Mouse (Mus musculus) layer of hippocampus, postnatal 14 days (tissue): ENCODE data around the gene Zfp692. TPM values are rescaled to one million over a fixed set of nuclear protein-coding genes. Genes with fewer than 3 reads are reported as not detected.
"Not testable (repeated sequence)": the region's sequence is repeated elsewhere in the genome, so short reads cannot be mapped to it uniquely, and the experiment has no call there.

ENCODE experiments used
- DNase-seq, 2 experiments: peaks; one replicate each; pipeline ENCODE4 v3.0.0; 2021 to 2022; ENCODE audit warnings: low spot score in 2 of 2, mixed read lengths in 1 of 2
- long read RNA-seq, 2 experiments: library from polyadenylated mRNA; stranded (forward); transcript quantifications; one replicate each; pipeline ENCODE4 v2.0.0; 2021
- total RNA-seq, 2 experiments: library from RNA; stranded (reverse); gene quantifications; 2 replicates each; pipeline ENCODE4 v1.2.3; 2021

Zfp692 gene
- total RNA-seq, result 10 to 100 TPM; 20.1 to 20.2 TPM
- long read RNA-seq, experiment 1, partial matches to known transcripts, result 3 of 28 reads
- long read RNA-seq, experiment 1, other reads (novel, unspliced or antisense), result 21 of 28 reads
- long read RNA-seq, experiment 2, transcript Zfp692-201 (12 exons, 1,860 nt), result major isoform, 8 of 45 reads
- long read RNA-seq, experiment 2, partial matches to known transcripts, result 6 of 45 reads
- long read RNA-seq, experiment 2, other reads (novel, unspliced or antisense), result 30 of 45 reads

DNA sequence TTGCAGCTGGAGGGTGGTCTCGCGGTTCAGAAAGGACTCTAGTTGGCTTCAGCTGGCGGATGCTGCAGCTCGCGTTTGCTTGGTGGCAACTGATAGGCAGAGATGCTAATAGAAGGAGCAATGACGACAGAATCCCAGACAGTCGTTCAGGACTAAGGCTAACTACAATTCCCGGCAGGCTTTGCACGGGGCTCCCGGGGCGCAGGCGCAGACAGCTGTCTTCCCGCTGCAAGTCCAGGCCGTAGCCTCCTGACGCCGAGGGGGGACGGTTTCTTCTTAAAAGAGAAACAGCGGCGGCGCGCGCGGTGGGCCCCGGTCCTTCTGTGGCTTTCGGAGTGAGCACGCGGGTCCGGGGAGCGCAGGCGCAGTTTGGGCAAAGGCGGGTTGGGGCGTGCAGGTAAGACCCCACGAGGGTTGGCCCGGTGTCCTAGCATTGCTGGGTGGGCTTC is at the start of gene Zfp692:
TSS of gene Zfp692 (plus strand) at position 210 of the 449 bp plus-strand sequence.
- DNase-seq, result peak; percentile 94 to 98

DNA sequence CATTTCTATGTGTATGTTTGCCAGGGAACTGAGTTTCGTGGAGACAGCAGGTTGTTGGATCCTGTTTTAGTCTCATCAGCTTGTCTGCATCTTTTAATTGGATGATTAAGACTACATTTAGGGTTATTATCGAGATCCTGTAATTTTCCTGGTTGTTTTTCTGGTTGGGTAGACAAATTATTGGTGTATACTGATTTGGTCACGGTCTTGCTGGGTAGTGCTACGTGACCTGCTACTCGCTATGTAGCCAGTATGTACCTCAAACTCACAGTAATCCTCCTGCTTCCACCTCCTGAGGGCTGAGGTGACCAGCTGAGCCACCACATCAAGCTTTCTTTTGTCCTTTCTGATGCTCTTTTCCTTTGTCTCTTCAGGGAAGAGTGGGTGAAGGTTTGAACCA is 49.1 kb upstream of the Zfp692 start:
- no peak for DNase-seq

DNA sequence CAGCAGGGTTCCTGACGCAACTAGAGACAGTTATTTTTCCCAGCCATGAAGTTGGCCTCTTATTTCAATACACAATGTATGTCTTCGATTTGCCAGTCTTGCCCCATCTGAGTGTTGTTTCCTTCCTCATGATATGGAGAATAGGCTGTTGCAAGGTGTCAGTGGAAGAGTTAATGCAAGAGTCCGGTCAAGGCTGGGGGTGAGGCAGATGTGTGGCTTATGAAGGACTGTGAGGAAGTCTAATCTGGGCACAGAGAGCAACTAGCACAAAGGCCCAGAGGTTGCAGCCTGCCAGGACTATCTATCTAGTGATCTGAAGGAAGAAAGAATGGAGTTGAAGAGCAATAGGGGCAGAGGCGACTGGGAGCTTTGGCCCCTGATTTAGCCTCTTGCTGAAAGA is 46.7 kb upstream of the Zfp692 start:
- no peak for DNase-seq

DNA sequence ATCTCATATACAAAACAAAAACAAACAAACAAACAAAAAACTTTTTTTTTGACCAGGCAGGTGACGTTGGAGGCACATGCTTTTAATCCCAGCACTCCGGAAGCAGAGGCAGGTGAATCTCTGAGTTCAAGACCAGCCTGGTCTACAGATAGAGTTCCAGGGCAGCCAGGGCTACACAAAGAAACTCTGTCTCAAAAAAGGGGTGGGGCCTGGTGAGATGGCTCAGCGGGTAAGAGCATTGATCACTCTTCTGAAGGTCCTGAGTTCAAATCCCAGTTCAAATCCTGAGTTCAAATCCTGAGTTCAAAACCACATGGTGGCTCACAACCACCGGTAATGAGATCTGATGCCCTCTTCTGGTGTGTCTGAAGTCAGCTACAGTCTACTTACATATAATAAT is 45.0 kb upstream of the Zfp692 start:
- no peak for DNase-seq

DNA sequence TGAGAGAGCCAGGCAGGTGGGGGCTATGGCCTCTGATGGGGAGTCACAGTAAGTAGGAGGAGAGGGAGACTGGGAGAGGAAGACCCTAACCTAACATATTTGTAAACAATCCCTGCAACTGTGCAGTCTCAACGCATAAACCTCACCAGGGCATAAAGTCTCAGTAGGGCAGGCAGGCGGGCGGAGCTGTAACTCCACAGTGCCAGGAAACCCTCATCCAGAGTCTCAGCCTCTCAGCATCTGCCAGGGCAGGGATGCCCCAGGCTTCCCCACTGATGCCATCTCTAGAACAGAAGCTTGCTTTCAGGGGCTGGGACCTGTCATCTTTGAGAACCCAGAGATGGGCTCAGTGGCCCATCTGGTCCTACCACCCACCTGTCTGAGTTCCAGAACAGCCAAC is 44.5 kb upstream of the Zfp692 start:
- no peak for DNase-seq

DNA sequence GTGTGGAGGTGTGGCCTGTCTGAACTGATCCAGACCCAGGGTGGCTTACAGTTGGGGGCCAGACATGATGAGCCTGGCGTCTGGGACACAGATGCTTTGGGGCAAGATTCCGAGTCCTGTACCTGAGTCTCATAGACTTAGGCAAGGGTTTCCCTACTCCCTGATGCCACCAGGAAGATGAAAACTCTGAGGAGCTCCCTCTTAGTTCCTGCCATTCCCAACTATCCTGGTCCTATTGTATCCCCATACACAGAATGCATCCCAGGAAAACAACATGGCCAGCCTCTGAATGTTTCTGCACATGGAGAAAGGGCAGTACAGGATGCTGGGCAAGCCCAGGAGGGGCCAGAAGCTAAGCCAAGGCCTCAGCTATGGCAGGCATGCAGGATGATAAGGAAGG is 43.4 kb upstream of the Zfp692 start:
- DNase-seq, result no peak

DNA sequence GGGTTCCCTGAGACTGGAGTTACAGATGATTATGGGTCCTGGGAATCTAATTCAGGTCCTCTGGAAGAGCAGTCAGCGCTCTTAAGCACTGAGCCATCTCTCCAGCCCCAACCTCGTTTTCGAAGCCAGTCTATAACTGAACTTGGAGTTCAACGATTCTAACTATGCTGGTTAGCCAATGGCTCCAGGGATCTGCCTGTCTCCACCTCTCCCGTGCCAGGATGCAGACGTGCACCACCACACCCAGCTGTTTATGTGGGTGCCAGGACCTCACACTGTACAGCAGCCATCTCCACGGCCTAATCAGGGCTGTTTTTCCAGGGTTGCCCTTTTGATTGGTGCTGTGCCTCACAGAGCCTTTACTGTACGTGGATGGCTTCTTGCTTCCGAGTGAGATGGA is 42.3 kb upstream of the Zfp692 start:
- no peak for DNase-seq

DNA sequence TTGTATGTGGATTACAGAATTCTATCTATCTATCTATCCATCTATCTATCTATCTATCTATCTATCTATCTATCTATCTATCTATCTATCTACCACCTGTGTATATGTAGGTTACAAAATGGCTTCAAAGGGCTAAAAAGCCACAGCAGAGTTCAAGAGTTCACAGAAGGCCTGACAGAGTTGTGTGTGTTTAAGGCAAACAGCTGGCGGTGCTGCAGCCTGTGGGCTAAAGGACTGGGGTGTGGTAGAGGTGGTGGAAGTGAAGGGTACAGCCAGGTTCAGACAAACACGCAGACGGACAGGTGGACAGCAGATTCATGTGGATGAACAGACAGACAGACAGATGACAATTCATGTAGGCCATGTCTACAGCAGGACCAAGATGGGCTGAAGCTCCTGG is 38.6 kb upstream of the Zfp692 start:
- DNase-seq, result no peak

DNA sequence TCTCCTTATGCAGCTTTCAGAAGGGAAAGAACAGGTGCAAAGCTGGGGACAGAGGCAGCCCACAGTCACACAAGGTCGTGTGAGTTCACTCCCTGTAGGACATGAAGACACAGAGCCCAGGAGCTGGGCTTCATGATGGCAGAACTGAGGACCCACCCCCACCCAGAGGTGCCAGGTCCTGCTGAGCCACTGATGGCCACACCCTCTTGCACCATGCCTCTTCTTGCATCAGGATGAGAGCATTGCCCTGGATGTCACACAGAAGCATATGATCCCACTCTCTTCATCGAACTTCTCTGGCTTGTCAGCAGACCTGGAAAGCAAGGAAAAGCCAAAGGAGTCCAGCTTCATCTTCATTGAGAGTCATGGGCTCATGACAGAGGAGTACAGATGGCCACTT is 32.3 kb upstream of the Zfp692 start, which contains the start of gene 4930438A08Rik:
TSS of gene 4930438A08Rik (plus strand) at position 228 of the 400 bp plus-strand sequence.
- no peak for DNase-seq

DNA sequence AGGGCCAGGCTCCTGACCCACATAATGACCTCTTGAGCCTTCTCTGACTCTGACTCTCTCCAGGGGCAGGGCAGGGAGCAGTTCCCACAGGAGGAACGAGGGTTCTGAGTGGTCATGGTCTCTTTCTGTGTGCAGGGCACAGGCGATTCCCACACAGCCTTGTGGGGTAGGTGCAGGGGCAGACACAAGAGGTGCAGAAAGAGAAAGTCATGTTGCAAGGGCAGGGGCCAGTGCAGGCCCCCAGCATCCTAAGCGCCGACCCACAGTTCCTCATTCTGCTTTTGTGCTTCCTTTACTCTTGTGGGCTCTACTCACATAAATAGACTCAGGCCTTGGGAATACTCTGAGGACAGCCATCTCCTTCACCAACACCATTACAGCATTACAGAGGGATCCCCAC is 31.1 kb upstream of the Zfp692 start:
- no peak for DNase-seq

DNA sequence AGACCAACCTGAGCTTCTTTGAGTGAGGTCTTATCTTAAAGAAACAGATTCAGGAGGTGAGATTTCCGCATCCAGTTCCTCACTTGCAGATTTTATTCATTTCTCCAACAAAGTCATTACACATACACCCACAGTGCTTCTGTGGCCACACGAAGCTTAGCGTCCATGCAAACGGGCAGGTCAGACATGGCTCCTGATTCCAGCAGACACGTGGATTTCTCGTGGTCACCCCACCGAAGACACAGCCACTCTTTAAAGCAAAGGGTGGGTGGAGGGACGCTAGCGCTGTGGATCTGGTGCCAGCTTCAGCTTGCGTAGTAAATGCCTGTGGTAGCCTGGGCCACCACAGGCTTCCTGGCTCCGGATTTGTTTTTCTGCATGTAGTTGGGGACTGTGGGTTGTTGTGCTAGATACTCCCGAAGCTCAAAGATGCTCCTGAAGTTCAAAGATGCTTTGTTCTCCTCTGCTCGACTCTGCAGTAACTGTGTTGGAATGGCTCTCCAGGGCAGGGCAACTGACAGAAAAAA is 24.8 kb upstream of the Zfp692 start:
- DNase-seq, result no peak

DNA sequence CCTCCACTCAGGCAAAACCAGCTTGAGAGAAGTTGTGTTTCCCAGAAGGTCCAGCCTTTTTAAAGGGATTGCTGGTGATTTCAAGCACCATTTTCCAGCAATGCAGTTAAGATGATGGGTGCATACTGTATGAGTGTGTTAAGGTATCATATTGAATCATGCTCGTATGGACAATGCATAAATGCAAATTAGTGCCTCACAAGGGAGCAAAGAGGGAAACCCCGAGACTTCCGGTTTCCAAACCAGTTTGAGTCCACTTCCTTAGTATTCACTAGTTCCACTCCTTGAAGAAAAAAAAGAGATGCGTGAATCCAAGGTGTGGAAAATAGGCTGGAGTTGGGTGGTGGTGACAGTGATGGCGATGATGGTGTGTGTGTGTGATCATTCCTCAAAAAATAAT is 24.4 kb upstream of the Zfp692 start:
- DNase-seq, result no peak

DNA sequence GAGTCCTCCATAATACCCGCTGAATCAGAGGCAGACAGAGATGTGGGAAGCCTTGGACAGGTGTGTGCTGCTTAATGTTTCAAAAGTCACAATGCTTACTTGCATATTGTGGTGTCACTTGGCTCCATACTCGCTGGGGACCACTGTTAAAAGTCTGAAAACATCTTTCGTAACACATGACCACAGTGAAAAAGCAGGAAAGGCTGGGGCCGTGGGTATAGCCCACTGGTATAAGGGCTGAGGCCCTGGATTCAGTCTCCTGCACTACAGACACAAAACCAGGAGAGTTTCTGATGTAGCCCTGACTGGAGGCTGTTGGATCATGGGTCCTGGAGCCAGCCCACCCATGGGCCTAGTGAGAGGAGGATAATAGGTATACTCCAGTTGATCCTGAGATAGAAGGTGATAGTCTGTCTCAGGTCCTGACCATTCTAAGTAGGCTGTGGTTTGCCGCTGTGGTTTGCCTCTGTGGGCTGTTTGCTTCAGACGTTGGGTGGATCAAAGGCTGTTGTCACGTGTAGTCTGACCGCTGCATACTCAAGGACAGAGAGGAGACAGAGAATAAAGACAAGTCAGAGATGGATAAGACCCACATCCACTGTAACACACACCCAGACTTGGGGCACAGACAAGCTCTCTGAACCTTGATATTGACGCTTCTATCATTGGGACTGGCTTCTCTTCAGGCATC is 16.7 kb upstream of the Zfp692 start:
- DNase-seq, result no peak

DNA sequence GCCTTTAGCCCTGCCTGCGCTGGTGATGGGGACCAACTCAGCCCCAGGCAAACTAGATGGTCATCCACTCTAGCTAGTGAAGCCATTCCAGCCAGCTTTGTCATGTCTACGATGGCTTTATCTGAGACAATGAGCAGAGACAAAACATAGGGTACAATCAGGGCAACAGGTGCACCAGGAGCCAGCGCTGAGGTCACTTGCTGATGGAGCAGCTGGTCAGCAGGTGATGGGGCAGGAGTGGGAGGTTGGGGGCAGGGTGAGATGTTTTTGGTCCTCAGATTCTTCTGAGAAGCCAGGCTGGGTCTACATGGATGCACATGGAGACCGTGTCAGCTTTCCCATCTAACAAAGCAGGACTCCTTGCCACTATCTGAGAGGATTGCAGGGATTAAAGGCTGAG is 16.1 kb upstream of the Zfp692 start:
- no peak for DNase-seq

DNA sequence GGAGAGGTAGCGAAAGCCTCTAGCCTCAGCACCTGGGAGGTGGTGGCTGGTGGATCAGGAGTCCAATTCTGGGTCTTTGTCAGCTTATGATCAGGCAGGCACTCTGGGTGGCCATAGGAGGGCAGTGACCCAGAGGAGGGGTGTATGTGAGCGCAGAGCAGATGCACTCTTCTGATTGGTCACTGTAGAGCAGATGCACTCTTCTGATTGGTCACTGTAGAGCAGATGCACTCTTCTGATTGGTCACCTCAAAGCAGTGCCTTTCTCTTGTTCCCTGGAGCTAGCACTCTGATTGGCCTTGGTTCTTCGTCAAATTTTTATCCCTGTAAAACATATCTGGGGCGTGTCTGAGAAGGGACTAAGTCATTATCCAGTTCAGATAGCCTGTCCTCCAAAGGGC is 14.1 kb upstream of the Zfp692 start:
- no peak for DNase-seq

DNA sequence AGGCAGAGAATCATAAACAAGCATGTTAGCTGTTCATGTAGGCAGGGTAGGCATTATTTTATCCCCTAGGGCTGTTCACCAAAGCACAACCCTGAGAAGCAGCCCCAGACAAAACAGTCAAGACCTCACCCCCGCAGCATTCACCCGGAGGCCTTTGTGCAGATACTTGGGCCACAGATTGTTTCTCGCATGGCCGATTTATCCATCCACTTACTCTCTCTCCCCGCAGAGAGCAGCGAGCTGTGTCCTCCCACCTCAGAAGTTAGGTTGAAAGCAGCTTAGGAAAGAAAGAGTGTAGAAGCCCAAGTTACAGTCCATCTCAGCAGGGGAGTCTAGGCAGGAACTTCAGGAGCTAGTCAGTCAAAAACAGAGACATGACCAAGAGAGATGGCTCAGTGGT is 9.5 kb upstream of the Zfp692 start:
- DNase-seq, result no peak

DNA sequence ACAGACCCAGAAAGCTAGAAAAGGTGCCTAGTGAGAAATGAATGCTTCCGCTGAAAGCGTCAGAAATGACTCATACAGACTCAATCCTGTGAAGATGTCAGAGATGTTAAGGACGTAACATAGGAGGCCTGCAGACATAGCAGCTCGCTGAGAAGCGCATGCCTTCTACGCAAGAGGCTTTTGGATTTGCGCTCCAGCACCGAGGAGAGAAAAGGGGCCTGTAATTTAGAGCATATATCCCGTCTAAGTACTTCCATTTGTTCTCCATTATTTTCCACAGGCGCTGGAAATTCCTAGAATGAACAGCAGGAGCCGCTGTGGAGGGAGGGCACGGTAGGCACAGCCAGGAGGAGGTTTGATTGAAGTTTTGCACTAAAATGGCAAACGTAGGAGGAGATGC is 5.8 kb upstream of the Zfp692 start:
- DNase-seq, result peak; percentile 78

DNA sequence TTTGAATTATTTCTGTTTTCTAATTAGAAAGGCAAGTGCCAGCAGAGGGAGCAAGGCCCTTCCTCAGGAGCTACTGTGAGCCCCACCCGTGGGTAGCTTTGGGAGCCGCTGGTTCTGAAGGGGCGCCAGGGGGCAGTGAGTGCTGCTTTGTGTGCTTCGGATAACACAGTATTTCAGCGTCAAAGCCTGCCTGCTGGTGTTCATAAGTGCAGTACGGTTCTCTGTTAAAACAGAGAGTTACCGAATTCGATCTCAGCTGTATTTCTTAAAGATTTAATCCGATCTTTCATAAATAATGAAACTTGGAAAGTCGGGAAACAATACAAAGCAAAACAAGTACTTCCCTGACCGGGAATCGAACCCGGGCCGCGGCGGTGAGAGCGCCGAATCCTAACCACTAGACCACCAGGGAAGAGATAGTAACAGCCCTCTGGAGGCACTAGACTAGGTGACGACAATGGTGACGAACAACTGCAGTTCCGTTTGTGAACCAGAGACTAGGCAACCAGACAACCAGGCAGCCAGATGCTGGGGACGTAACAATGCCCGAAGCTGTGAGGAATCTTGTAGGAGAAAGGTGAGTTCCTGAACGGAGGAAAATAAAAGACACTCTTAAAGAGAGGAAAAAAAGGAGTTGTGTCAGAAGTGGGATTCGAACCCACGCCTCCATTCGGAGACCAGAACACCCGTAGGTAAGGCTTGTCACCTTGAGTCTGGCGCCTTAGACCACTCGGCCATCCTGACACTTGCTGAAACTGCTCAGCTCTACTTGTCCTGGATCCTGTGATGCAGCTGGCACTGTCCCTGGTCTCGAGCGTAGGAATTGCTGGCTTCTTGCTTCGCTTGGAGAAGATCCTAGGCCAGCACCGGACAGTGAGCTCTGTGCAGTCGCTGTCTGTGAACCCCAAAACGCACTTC is 4.8 kb upstream of the Zfp692 start:
- peak; percentile 97 to 100 for DNase-seq

DNA sequence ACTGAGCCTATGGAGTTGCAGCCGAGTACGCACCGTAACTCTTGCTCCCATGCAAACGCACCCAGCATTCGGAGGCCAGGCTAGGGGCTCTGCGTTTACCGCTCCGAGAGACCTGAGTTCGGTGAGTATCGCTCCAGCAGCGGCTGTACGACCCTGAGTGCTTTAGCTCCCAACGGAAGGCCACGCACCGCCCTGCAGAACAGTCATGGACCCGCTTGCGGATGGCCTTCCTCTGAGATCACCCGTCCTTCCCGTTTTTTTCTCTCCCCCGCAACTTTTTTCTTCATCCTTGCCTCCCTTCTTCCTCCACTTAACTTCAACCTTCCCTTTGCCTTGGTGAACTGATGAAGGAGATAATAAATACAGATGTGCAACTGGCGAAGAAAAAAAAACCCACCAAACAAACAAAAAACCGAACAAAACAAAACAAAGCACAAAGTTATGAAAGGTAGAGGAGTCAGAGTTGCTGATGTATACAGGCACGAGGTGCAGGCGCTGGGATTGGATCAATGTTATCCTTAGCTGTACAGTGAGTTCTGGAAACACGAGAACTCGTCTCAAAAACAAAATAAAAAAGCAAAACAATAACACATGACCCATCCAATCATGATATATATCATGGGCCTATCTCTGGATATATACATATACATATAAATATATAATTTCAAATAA is 4.0 kb upstream of the Zfp692 start:
- DNase-seq, result no peak

DNA sequence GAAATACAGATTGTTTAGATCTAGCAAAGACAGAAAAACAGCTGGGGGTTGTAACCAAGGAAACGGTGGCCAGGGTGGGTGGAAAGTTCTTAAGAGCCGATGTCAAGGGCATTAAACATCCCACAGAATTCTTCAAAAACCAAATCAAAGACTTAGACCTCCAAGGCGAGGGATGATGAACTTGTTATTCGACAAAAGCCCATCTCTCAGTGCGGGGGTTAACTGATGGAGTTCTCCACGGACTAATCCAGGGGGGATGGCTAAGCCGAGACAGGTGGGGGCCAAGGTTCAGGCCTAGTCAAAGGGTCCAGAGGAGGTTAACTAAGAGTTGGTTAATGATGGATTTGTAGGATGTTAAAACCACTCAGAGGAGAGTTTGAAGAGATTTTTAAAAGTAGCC is 3.3 kb upstream of the Zfp692 start:
- no peak for DNase-seq

DNA sequence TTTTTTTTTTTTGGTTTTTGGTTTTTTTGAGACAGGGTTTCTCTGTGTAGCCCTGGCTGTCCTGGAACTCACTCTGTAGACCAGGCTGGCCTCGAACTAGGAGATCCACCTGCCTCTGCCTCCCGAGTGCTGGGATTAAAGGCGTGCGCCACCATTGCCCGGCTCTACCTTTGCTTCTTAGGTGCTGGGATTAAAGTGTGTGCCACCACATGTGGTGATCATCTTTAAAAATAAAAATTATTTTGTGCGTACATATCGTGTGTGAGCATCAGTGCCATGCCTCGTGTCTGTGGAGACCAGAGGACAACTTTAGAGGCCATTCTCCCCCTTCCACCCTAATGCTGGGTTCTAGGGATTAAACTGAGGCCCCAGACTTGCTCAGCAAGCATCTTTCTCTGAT is 1.6 kb upstream of the Zfp692 start:
- not testable (repeated sequence) for DNase-seq
